23 mouse cellular contexts compared by ENCODE assay signal in genomic region chr15:100006180-100006579, GRCm38 (mm10). TPM values are rescaled to one million over a fixed set of nuclear protein-coding genes. Genes with fewer than 3 reads are reported as not detected.
"Had no signal": no experiment of that assay in that cellular context is flagged by ENCODE, and none has a peak within 500 bp of the region (broad histone marks: within the 10 kb centered on the region; RNA-seq: fewer than 3 reads in every experiment).

No protein-coding gene starts in this region.

- H3K9ac ChIP-seq: neural tube, embryonic 12.5 days; neural tube, embryonic 13.5 days; neural tube, embryonic 15.5 days; stomach, embryonic 15.5 days had no signal

- H3K27me3 ChIP-seq: neural tube, embryonic 12.5 days; neural tube, embryonic 13.5 days; neural tube, embryonic 15.5 days; stomach, embryonic 15.5 days had no signal

- H3K4me1 ChIP-seq: neural tube, embryonic 12.5 days; neural tube, embryonic 13.5 days; neural tube, embryonic 15.5 days; stomach, embryonic 15.5 days had no signal

- H3K27ac ChIP-seq: neural tube, embryonic 12.5 days; neural tube, embryonic 13.5 days; neural tube, embryonic 15.5 days; stomach, embryonic 15.5 days; stomach, postnatal 0 days had no signal

- H3K4me2 ChIP-seq: neural tube, embryonic 12.5 days; neural tube, embryonic 13.5 days; neural tube, embryonic 15.5 days; stomach, embryonic 15.5 days had no signal

- H3K4me3 ChIP-seq: neural tube, embryonic 12.5 days; neural tube, embryonic 13.5 days; neural tube, embryonic 15.5 days; stomach, embryonic 15.5 days had no signal

- DNase-seq: retina, postnatal 1 day; right cerebral cortex, adult 18-20 months; right cerebral cortex, postnatal 14 days; right cerebral cortex, postnatal 25 days; right cerebral cortex, postnatal 4 days; spleen, adult 18-20 months; thymus, adult 18-20 months; thymus, adult 2 months; thymus, postnatal 14 days; thymus, postnatal 25 days; thymus, postnatal 36 days; thymus, postnatal 4 days had no signal

- H3K9me3 ChIP-seq: neural tube, embryonic 12.5 days; neural tube, embryonic 13.5 days; neural tube, embryonic 15.5 days; stomach, embryonic 15.5 days had no signal

RNA-seq across cellular contexts. Expression of gene Fam186a, which starts 39.3 kb away (rescaled TPM):
- total RNA-seq: neutrophil, adult 5-6 weeks had no signal
- polyA plus RNA-seq: neural tube, embryonic 11.5 days; neural tube, embryonic 12.5 days; neural tube, embryonic 13.5 days; neural tube, embryonic 15.5 days; small intestine, adult 2 months; stomach, embryonic 14.5 days; stomach, embryonic 15.5 days; stomach, embryonic 16.5 days; stomach, postnatal 0 days; thymus, postnatal 0 days had no signal
